Mouse (Mus musculus): ENCODE data around the gene Sec1.
"Not testable (repeated sequence)": the region's sequence is repeated elsewhere in the genome, so short reads cannot be mapped to it uniquely, and the experiment has no call there.

Gene Sec1

DNA sequence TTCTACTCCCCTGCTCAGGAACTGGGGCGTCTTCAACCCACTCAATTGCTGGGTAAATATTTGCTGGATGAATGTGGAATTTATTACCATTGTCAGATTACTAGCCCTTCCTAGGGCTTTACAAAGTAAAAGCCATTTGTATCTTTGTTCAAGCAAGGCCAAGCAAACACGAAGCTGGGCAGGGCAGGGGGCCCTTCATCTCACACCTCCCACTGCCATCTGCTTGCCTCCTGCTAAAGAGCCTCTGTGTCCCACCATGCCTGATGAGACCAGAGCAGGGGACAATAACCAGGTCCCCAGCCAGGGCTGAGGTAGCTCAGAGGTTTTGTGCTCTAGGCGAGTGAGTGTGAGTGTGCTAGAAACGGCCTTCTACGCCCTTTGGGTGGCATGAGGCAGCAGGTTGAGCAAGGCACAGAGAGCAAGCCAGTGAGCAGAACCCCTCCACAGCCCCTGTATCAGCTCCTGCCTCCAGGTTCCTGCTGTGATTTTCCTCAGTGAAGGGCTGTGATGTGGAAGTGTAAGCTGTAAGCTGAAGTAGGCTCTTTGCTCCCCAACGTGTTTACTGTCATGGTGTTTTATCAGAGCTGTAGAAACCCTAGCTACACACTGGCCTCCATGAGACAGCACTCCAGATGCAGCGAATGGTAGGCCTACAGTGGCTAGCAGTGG is 16.4 kb downstream of the Sec1 start:
- no peak for DNase-seq

DNA sequence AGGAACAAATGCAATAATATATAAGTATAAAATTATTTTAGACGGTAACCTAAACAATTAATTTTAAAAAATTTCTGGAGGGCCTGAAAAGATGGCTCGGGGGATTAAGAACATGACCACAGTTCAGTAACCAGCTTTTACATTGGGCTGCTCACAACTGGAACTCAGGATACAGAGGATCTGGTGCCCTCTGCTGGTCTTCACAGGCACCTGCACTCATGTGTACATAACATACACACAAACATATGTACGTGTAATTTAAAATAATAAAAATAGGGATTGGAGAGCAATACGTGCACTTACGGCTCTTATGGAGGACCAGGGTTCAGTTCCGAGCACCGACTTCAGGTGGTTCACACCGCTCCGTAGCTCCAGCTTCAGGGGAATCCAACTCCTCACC is 25.3 kb downstream of the Sec1 start:
- no peak for DNase-seq

DNA sequence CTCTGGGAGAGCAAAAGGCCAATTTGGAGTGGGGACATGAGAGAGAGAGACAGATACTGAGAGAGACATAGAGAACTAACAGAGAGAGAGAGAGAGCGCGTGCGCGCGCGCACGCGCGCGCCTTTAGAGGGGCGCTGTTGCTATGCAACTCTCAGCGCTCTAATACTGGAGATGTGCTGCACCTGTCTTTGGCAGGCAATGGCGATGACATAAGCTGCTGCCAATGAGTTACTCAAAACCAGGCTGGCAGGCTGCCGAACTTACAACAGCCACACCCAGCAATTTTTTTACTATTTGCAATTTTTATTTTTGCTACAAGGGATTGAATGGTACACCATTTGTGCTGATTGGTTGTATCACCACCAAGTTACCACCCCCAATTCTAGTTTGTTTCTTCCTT is 26.4 kb downstream of the Sec1 start:
- DNase-seq = no peak

DNA sequence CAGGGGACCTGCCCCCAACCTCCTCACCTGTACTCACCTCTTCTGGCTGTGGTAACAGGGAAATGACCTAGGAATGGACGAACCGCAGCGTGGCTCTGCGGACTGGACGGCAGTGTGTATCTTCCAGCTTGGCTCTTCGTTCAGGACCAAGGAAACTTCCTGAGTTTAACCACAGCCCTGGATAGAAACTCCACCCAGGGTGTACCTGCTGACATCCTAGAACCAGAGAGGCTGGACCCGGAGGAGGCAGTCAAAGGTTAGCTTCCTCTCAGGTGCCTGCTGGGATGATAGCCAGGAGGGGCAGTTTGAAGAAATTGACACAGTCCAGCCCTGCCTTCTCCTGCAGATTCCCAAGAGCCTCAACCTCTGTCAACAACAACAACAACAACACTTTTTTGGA is 28.0 kb downstream of the Sec1 start, which contains the start of gene Fut2:
TSS of gene Fut2 (minus strand) at position 234 of the 400 bp plus-strand sequence.
- no peak for DNase-seq

DNA sequence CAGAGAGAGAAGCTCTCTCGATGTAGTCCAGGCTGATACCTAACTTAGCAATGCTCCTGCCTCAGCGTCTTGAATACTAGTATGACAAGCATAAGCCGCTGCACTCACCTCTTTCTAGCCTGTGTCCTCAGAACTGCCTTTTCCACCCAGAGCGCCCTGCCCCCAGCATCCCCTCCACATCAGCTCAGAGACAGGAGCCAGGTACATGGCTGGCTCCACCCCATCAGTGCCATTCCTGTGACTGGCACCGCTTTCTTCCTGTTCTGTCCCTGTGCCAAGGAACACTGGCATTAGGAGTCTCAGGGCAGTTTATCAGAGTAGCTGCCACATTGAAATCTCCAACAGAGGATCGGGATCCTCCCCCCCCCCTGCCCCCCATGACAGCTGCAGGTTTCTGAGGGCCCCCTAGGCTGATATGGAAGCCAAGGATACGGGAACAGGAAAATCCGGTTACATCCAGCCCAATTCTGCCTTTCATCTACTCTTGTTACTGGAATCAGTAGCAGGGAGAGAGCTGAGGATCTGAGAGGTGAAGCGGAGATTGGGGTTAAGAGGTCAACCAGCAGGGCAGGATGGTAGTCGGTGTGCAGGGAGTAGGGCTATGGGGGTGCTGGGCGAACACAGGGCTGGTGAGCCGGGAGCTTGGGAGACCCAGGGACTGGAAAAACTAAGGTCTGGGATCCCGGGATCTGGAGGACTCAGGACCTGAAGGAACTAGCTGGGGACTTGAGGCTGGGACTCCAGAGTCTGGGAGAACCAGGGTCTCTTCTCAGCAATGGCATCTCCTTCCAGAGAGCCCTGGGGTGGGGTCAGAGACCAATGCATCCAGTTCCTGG is 28.7 kb downstream of the Sec1 start:
- DNase-seq = no peak

DNA sequence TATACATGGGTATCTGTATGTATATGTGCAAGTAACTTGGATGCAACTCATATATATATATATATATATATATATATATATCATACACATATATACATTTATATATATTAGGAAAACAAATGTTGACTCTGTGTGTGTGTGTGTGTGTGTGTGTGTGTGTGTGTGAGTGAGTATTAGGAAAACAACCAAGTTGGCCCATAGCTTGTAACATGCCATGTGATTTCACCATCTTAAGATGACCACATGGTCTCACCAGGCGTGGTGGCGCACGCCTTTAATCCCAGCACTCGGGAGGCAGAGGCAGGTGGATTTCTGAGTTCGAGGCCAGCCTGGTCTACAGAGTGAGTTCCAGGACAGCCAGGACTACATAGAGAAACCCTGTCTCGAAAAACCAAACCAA is 32.5 kb downstream of the Sec1 start:
- DNase-seq = not testable (repeated sequence)

DNA sequence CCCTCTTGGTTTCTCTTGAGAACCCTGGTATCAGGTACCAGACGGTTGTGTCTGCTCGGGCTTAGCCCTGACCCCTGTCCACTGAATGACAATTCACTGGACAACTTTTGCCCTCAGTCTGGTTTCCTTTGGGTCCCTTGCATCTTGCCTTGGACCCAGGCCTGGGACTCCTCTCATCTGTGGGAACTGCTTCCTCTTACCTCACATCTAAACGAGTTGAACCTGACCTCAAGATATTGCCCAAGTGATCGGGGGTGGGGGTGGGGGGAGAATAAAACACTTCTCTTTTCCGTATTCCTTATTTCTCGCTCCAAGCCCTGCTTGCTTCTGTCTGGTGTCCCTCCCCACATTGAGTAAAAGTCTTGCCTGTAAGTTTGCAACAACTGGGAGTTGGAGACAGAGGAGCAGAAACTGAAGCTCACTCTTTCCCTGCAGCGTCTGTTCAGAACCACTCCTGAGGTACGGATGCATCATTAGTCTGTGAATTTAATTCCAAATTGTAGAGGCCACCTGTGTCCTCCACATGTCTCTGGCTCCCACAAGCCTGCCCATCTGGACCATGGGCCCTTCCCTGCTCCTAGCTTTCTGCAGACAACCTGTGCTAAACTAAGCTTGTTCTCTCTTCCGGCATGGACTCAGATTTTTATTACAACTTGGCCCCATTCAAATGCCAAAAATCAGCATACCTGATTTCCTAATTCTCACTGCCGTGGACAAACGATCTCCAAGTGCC is 33.3 kb downstream of the Sec1 start:
- DNase-seq = no peak

DNA sequence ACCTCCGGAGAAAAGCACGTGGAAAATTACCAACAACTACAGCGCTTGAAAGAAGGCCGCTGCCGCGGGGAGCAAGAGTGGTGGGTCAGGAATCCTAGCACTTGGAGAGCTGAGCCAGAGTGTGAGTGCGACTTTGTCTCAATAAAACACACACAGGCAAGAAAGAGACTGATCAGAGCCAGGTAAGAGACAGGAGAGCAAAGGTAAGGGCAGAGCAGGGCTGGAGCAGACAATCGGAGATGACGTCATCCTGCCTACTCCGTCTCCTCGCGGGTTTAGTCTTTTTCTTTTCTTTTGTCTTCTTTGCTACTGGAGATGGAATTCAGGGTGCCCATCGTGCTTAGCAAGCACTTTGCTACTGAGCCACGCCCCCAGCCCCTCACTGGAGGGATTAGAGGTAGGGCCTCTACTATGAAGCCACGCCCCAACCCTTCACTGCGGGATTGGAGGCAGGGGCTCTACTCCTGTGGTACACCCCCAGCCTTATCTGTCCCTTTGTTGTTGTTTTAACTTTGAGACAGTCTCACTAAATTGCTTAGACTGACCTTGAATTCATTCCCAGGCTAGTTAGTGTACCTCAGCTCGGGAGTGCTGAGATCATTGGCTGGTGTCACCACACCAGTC is 39.7 kb downstream of the Sec1 start:
- DNase-seq = no peak

DNA sequence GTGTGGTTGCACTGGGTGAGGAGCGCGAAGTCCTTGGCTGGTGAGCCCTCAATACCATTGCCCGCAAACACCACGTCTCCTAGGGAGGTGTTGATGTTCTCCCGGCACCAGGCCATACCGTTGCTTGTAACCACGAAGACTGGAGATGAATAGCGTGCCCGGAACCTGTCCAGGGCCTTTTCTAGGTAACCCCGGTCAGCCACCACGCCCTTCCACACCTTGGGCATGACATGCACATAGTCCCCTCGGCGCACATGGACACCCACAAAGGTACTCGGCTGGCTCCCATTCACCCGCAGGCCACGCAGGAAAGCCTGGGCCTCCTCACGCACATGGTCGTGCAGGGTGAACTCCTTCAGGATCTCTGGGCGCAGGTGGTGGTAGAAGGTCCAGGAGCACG is 43.7 kb downstream of the Sec1 start:
- not testable (repeated sequence) for DNase-seq

DNA sequence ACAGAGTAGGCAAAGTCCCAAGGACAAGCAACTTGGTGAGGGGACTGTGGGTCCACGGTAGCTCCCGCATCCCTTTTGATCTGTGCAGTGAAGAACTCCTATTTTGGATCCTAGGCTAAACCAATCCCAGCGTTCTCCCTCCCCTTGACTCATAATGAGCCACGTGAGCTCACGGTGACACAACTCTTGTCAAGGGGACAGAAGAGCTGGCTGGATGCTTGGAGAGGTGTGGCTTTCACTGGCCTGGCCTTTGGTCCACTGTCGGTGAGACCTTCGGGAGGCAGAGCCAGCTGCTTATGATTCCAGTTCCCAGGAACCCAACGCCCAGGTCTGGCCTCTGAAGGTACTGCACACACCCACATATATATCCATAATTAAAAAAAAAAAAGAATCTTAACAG is 44.9 kb downstream of the Sec1 start:
- no peak for DNase-seq

DNA sequence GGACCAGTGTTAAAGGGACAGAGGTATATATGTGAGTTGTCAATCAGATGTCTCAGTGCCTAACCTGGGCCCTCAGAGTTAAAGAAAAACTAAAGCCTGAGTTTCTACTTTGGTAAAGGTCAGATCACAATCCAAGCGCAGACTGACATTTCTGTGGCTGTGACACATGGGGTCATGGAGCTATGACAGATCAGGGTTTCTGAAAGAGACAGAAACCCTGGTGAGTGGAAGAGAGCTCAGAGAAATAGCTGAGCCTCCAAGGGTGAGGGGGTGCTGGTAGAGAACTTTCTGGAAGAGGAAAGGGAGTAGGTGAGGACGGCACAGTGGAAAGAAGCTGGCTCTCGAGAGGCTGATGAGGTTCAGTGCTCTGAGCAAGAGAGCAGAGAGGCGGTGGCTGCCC is 47.5 kb downstream of the Sec1 start:
- no peak for DNase-seq

DNA sequence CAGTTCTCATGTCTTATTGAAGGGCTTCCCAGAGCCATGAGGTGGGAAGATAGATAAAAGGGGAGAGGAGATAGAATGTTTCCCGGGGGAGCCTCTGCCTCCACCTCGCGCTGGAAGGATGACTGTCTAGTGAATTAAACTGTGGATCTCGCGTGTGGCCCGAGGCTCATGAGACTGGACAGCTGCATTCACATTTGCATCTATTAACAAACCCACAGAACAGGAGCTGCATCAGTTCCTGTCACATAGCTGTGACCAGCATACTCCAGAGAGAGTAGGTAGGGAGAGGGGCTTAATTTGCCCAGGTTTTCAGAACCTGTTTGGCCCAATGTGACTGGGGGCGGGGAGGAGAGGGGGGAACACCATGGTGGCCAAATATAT is 48.6 kb downstream of the Sec1 start:
- no peak for DNase-seq

DNA sequence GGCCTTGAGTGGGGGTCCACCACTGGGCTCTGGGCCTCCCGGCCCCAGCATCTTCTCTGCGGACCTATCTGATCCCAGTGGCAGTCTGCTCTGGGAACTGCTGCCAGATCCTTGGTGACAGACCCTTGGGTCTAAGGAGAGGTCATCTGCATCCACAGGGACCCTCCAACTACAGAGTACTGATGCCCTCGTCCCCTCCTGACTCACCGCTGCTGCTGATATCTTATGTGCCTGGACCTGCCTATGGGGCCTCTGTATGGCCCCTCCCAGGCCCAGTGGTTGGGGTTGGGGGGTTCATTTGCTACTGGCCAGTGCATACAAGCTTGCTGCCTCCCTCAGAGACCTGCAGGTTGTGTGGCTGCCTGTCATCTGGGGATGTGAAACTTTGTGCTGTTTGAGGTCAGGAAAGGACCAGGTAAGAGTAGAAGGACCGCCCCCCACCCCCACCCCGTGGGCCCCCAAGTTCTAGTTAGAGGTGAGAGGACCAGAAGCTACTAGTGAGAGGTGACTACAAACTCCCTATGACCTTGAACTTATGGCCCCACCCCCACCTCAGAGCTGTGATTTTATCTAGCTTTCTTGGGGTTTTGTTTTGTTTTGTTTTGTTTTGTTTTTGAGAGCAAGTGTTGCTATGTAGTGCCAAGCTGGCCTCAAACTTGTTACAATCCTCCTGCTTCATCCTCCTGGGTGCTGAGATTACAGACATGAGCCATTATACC is 49.2 kb downstream of the Sec1 start:
- no peak for DNase-seq

DNA sequence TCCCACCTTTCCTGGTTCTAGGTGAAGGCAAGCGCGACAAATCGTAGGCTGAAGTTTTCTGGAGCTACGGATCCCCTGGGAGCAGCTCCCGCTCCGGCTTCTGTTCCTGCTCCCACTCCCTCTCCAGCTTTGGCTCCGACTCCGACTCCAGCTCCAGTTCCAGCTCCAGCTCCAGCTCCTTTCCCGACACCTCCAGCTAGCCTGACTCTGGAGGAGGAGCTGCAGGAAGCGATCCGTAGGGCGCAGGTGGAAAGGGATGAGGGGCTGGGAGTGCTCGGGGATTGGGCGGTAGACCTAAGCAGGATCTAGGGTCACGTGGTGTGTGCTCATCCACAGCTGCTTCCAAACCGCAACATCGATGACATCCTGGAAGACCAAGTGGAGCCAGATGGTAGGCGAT is 50.0 kb downstream of the Sec1 start:
- peak; percentile 67 for DNase-seq

DNA sequence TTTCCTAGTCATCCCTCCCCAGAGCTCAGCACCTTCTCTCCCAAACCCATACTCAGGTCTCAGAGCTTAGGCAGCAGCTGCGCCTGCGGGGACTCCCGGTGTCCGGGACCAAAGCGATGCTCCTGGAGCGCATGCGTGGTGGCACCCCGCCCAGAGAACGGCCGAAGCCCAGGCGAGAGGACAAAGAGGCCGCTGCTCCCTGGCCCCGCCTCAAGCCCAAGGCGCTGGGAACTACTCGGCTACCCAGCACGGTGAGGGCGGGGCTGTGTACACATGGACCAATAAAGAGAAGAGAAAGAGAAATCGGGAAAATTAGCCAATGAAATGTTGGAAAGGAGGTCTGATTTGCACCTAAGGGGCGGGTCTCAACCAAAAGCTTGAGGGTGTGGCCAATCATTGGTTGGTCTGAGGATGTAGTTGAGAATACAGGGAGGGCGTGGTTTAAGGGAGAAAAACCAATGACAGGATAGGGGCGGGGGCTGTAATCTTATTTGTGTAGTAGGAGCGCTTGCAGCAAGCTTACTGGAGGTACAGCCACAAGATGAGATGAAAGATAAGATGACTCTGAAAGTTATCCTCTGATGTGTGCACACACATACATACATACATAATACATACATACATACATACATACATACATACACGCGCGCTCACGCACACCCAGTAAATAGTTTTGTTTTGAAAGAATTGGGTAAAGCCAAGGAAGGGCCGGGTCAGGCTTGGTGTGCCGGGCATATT is 50.6 kb downstream of the Sec1 start:
- peak; percentile 98 for DNase-seq

DNA sequence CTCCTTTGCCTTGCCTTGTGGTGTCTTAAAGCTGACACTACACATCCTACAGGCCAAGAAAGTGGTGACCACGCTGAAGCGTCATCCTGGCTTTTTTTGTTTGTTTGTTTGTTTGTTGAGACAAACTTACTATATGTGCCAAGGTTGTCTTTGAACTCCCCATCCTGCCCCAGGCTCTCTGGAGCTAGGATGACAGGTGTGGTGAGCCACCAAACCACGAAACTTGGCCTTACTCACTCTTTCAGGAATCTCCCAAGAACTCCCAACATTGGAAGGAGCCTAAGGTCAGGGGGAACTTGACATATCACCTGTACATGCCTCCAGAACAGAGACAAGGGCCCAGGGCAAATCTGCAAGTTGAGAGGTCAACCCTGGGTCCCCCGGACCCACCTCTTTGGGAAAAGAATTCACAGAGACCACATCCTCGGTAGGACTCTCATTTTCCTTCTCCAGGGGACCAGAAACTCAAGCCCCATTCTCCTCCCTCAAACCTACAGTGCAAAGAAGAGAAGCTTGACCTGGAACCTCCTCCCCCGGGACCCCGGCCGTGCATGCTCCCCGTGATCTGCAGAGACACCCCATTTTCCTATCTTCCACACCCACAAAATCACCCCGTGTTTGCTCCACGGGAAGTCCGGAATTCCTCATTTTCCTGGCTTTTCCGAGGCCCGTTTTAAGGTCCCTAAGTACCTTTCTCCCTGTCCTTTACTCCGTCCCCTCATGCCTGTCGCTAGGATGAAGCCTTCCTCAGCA is 51.5 kb downstream of the Sec1 start:
- DNase-seq = no peak

DNA sequence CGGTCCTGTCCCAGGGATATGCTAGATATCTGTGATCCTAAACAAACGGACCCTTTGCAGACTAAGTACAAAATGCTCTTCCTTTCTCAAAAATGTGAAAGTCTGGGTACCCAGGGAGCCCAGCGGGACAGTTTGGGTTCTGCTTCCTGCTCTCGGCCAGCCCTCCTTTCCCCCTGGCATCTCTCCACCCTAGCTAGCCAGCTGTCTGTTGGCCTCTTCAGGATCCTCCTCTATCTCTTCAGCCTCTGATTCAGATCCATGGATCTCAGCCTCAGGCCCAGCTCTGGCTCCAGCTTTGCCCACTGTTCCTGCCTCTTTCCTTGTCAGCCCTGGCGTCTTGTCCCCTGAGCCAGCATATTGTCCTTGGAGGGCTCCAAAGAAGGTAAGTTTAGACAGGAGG is 52.1 kb downstream of the Sec1 start:
- peak; percentile 48 for DNase-seq

DNA sequence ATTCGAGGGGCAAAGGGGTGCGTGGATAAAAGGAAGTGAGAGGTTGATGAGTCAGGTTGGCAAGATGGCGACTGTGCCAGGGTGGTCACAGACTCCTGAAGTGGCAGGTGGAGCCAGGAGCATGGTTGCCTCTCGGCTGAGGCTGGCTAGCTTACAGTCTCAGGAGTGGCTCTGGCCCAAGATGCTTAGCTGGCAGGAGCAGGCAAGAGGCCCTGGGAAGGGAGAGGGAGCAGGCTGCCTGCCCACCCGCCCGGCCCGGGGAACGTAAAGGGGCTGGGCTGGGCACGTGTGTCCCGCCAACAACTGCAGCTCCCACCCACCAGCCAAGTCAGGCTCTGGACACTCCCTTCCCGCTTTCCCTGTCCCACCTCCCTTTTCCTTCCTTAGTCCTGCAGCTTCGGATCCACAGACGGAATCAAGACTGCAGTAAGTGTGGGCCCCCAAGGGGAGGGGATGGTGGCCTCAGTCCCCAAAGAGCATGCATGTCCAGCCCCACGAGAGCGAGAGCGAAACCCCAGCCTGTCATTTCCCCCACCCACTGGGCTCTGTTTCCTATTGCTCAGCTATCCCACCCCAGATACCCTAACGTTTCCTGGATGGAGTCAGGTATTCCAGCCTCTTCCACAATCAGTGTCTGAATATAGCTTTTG is 52.7 kb downstream of the Sec1 start:
- DNase-seq = peak; percentile 53

DNA sequence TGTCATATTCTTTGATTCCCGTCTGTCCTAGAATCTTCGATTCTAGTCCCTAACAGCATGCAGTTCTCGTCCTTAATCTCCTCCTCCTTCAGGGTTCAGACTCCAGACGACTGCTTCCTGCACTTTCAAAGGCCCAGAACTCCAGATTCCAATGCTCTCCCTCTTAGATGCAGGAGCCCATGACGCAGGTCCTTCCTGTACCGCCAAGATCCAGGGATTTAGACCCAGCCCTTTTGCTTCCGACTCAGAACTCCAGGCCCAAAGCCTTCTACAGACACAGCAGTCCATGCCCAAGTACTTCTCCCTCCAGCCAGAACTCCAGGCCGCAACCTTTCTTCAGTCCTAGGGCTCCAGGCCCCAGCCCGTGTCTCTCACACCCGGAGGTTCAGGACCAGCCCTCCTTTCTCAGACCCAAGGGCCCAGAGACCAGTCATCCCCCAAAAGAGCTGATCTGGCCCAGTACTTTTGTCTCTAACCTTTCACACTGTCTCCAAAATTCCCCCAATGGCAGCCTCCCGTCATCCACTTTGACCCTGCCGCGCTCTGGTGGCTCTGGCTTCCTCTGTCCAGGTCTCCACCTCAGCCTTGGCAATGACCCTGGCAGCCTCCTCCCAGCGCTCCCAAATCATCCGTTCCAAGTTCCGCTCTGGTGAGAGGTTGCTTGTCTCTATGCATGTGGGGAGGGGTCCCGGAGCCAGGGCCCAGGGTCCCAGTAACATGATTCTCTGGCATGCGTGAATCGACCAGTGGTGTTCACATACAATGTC is 53.8 kb downstream of the Sec1 start:
- peak; percentile 43 for DNase-seq

DNA sequence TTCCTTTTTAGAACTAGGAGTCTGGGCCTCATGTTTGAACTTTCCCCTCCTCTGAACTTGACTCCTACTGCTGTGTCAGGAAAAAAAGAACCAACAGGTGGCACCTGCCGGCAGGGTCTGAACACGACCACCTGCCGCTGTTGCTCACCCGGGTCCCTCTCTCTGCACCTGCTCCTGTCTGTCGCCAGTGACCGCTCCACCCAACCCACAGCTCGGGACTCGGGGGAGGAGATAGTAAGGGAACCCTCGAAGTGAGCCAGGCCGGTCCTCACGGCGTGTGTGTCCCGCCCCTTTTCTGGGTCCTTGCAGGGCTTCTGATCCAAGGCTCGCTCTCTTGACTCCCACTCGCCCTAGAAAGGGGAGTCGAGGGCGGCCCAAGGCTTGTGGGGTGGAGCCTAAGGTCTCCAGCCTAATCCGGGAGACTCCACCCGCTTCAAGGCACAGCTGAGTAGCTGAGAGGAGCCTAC is 54.6 kb downstream of the Sec1 start, which contains the start of gene Mamstr:
TSS of gene Mamstr (plus strand) at position 417 of the 467 bp plus-strand sequence.
- peak; percentile 47 for DNase-seq
